Mouse (Mus musculus): Measurements from ENCODE around the gene Supt6.
"Not testable (repeated sequence)": the region's sequence is repeated elsewhere in the genome, so short reads cannot be mapped to it uniquely, and the experiment has no call there.

The Supt6 gene

GRCm38 (mm10) chr11:78223586-78223985, 22.2 kb downstream of the Supt6 start:
- DNase-seq (ENCODE audit: low read depth, low spot score) = no peak

GRCm38 (mm10) chr11:78215709-78216317, 30.0 kb downstream of the Supt6 start:
- DNase-seq (ENCODE audit: low read depth, low spot score) = no peak

GRCm38 (mm10) chr11:78213086-78213817, 32.5 kb downstream of the Supt6 start:
- DNase-seq (ENCODE audit: low read depth, low spot score) = no peak

GRCm38 (mm10) chr11:78211513-78211912, 34.3 kb downstream of the Supt6 start:
- no peak for DNase-seq (ENCODE audit: low read depth, low spot score)

- DNase-seq (ENCODE audit: low read depth, low spot score) = no peak
These were observed 35.2 kb downstream of the Supt6 start for GRCm38 (mm10) chr11:78210615-78211014.

- DNase-seq (ENCODE audit: low read depth, low spot score) = no peak
These were observed 35.9 kb downstream of the Supt6 start for GRCm38 (mm10) chr11:78209886-78210285.

GRCm38 (mm10) chr11:78207190-78207589, 38.6 kb downstream of the Supt6 start:
- DNase-seq (ENCODE audit: low read depth, low spot score) = no peak

- no peak for DNase-seq (ENCODE audit: low read depth, low spot score)
These were observed 40.2 kb downstream of the Supt6 start for GRCm38 (mm10) chr11:78205361-78206206.

GRCm38 (mm10) chr11:78204287-78204686, 41.5 kb downstream of the Supt6 start:
- no peak for DNase-seq (ENCODE audit: low read depth, low spot score)

GRCm38 (mm10) chr11:78202372-78202771, 43.4 kb downstream of the Supt6 start:
- DNase-seq (ENCODE audit: low read depth, low spot score) = no peak

GRCm38 (mm10) chr11:78195101-78195863, 50.5 kb downstream of the Supt6 start:
- DNase-seq (ENCODE audit: low read depth, low spot score) = peak; percentile 38

GRCm38 (mm10) chr11:78194411-78195100, 51.2 kb downstream of the Supt6 start:
- peak; percentile 91 for DNase-seq (ENCODE audit: low read depth, low spot score)

GRCm38 (mm10) chr11:78193113-78193512, 52.7 kb downstream of the Supt6 start, which contains the start of gene Proca1:
TSS of gene Proca1 (plus strand) at chr11:78193392.
- no peak for DNase-seq (ENCODE audit: low read depth, low spot score)

- DNase-seq (ENCODE audit: low read depth, low spot score) = no peak
These were observed 55.7 kb downstream of the Supt6 start for GRCm38 (mm10) chr11:78190041-78190440.

GRCm38 (mm10) chr11:78189234-78190040, 56.4 kb downstream of the Supt6 start:
- peak; percentile 92 for DNase-seq (ENCODE audit: low read depth, low spot score)

GRCm38 (mm10) chr11:78188331-78189233, 57.2 kb downstream of the Supt6 start, which contains the start of gene Rab34:
TSS of gene Rab34 (plus strand) at chr11:78188430.
- peak; percentile 76 for DNase-seq (ENCODE audit: low read depth, low spot score)

- not testable (repeated sequence) for DNase-seq (ENCODE audit: low read depth, low spot score)
These were observed 61.1 kb downstream of the Supt6 start for GRCm38 (mm10) chr11:78184702-78185101.

GRCm38 (mm10) chr11:78183884-78184514, 61.8 kb downstream of the Supt6 start:
- DNase-seq (ENCODE audit: low read depth, low spot score) = peak; percentile 37
